Mouse (Mus musculus) adipocyte (in vitro differentiated cells): ENCODE results near the gene Krba1.

ENCODE experiments used
- DNase-seq: peaks from one replicate; pipeline ENCODE4 v3.0.0-alpha.2; 2016; ENCODE audit warnings: low spot score

The Krba1 gene

DNA sequence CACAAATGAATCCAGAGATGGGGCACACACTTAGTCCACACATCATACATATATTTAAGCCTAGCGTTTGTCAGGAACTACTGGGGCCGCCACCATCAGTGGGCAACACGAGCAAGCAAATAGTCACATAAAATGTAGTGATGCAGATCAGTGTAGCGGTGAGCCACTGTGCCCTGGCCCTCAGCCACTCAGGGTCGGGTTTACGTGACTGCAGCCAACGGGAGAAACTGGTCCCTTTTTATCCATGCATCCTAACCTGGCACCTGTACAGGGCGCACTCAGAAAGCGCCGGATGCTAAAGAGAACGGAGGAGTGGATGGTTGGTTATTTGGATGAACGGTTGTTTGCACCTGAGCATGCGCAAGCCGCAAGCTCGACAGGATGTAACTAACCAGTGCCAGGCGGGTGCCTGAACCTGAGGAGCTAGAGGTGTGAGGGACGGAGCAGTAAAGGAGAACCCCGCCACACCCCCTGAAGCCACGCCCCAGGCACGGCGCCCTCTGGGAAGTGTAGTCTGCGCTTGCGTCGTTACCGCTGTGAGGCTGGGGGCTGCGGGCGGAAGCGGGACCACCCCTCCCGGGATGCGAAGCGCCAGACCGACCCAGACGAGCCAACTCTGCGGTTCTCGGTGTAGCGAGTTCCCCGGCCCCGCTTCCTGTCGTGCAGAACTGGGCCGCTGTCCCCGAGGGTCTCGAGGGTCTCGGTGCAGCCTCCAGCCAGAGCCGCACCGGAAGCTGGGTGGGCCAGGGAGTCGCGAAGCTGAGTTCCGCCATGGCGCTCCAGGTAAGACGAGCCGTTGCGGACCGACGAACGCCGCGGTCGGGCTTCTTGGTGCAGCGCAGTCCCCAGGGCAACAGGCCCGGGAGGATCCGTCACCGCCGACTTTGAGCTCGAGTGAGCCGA lies at the start of gene Krba1:
Krba1 (plus strand) TSS at position 482 of the 903 bp plus-strand sequence.
- peak; percentile 72 for DNase-seq

DNA sequence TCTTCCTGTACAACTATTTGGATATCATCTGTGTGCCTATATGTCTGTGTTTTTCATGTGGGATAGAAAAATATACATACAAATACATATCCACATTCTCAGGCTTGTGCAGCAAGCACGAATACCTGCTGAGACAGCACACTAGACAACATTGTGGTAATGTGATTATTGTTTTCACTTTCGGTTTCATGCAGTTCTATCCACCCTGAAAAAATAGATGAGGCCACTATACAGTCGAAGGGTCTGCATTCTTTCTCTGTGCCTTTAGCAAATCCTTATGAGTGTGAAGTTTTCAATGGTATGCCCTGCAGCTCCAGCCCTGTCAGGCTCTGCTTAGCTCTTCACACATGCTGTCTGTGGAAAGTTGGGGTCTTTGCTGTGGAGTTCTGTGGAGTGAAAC lies 36.5 kb upstream of the Krba1 start:
- no peak for DNase-seq

DNA sequence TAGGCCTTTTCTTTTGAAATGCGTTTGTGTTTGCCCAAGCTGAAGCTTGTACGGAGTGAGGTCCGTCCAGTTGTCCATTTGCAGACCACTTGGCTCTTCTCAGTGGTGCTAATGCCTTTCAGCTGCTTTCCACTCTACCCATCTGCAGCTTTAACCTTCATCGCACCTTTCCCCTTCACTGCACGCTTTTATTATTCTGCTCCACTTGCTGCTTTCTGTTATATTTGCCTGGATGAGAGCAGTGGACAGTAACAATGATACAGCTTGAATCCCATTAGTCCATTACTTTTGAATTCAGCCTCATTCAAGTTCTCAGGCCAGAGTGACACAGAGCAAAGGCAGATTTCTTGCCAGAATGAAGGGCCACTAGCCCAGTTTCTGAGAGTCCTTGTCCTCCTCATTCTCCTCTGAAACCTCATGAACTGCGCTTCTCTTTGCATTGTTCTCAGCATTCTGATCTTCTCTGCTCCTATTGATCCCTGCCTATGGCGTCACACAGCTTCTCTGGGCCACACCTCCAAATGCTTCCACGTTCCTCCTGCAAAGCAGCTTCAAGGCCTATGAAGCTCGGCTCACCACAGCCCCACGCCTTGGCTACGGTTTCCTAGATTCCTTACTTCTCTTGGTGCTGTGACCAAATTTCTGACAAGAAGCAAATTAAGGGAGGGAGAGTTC lies 28.9 kb upstream of the Krba1 start:
- DNase-seq: no peak

DNA sequence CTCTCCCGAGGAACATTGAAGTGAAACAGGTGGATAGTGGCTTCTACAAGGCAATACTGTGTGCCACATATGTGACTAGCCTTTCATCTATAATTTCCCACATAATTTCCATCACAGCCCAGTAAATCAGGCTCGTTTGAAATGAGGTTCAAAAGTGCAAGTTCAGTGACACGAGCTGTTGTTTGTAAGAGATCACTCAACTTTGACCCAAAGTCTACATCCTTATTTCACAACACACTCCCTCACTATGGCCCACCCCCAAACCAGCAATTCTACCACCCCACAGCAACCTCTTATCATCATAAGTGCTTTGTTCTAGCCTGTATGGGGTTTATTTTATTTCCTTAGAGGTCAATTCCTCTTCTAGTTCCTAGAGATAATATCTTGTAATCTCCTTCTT lies 7.2 kb upstream of the Krba1 start:
- no peak for DNase-seq

DNA sequence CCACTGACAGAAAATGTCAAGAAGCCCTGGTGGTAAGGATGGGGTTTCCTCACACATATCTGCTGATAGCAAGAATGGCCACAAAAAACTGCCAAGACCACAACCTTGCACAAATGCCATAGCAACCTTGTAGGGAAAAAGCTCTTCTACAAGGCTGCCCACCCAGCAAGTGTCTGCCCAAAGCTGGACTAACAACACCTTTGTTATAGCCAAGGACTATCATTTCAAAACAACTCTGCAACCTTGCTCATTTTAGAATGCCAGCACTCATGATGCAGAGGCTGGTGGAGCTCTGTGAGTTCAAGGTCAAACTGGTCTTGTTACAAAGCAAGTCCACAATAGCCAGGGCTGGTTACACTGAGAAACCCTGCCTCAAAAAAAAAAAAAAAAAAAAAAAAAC lies 1.6 kb upstream of the Krba1 start:
- no peak for DNase-seq

DNA sequence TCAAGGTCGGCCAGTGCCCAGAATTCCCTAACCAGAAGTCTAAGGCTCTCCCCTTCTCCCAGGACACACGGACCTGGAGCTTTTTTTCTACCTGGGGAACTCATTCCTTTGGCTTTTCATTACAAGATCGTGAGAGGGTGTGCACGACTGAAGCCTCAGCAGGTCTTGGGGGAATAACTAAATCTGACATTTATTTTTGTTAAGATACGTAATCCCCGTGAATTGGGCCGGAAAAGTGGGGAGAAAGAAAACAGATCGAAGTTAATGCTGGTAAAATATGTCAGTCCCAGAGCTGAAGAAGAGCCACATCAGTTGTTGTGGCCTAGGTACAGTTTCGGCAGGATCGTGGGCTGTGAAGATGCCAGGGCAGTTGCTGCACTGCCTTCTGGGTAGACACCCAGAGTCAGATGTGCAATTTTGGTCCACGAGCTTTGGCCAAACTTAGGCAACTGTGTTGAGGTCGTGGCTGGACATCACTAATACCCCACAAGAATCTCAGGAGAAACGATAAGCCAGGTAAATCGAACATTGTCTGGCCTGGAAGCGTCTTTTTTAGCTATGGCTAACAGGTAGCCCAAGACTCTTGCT lies 716 bp downstream of the Krba1 start:
- peak; percentile 52 for DNase-seq

DNA sequence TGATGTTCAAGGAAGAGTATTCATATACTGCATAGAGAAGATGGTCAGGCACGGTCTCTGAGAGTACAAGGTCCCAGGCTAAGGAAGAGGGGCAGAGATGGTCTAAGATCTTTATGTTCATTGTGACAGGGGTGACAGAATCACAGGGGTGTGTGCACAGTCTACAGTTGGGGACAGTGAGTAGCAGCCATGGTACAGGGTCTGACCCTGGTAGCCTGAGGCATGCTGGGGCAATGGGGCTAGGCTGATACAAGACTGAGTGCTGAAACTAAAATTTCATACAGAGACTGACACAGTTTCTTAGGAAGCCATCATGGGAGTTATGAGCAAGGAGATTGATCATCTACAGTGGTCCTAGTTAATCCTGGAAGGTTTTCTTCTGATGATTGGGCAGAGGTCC lies 1.3 kb downstream of the Krba1 start:
- DNase-seq: no peak

DNA sequence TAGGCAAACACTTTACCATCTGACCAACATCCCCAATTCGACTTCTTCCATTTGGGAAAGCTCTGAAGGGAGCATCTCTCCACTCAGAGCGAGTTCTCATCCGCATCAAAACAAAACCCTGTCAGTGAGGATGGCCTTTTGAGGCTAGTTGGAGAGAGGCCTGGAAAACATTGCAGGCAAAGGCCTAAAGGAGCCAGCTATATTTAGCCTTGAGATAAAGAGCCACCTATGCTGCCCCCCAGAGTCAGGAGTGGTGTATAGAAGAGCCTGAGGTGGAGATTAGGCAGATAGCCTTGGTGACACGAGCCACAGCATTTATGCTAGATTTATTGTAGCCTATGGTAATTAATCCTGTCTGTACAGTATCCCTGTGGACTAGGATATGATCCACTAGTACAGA lies 1.9 kb downstream of the Krba1 start:
- DNase-seq: peak; percentile 60

DNA sequence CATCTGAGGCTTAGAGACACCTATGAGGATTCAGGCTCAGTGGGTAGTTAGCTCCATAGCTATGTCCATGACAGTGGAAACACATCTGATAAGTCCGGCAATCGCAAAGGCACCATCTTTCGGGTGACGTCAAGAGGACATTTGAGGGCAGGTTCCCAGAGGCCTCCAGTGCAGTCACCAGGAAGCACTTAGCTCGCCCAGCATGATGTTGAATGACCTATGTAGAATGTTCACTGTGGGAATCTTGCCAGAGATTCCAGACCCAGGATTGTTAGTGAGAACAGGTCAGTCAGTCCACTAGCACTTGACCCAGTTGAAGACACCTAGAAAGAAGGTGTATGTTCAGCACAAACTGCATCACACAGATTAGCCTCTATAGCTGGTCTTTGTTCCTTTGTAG lies 4.5 kb downstream of the Krba1 start:
- no peak for DNase-seq

DNA sequence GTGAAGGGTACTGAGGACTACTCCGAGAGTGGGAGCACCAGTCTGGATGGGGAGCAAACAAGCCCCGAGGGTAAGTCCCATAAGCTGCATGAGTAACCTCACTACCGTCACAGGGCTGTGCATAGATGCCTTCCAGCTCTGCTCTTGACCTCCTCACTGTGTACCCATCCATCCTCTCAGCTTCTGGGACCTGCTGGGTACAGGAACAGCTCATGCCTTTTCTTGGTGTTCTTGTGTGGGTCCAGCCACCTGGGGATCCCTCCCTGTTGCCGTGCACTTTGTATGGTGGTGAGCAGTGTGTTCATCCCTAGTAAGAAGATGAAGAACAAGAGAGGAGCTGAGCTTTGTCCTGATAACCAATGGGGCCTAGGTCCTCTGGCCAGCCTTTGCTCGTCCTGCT lies 8.7 kb downstream of the Krba1 start:
- DNase-seq: no peak

DNA sequence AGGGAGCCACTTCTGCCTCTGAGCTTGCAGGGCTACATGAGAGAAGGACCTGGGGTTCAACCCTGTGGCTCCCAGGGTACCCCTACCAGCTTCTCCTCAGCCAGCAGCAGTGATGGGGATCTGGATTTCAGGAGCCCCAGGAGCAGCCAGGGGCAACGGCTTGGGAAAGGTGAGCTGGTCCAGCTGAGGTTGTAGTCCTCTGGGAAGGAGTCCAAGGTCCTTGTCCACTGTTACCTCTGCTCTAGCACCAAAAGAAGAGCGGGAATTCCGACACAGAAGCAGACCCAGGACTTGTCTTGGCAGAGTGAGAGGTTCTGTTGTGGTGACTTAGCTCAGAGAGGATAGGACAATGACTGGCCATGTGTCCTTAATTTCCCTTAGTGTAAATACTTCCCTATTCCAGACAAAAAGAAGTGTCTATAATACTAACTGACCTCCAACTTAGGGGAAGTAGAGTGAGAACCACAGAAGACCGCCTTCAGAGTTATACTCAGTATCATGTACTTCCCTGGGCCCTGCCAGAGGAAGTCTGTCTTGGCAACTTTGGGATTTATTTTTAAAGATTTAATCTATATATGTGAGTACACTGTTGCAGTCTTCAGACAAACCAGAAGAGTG lies 14.4 kb downstream of the Krba1 start:
- no peak for DNase-seq

DNA sequence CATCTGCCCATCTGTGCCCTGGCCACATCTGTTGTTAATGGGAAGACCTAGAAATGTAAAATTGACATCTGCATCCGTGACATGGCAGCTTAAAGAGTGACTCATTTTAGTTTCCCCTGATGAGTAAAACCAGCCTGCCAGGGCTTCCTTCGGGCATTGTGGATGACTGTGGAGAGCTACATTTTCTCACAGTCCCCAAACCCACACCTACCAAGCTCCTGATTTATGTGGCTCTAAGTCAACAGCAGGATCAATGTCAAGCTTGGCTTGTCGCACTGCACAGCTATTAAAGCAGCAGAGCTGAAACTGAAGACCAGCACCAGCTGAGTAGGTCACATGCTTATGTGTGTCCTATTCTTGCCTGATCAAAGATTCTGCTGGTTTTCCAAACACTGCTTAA lies 15.2 kb downstream of the Krba1 start:
- DNase-seq: no peak

DNA sequence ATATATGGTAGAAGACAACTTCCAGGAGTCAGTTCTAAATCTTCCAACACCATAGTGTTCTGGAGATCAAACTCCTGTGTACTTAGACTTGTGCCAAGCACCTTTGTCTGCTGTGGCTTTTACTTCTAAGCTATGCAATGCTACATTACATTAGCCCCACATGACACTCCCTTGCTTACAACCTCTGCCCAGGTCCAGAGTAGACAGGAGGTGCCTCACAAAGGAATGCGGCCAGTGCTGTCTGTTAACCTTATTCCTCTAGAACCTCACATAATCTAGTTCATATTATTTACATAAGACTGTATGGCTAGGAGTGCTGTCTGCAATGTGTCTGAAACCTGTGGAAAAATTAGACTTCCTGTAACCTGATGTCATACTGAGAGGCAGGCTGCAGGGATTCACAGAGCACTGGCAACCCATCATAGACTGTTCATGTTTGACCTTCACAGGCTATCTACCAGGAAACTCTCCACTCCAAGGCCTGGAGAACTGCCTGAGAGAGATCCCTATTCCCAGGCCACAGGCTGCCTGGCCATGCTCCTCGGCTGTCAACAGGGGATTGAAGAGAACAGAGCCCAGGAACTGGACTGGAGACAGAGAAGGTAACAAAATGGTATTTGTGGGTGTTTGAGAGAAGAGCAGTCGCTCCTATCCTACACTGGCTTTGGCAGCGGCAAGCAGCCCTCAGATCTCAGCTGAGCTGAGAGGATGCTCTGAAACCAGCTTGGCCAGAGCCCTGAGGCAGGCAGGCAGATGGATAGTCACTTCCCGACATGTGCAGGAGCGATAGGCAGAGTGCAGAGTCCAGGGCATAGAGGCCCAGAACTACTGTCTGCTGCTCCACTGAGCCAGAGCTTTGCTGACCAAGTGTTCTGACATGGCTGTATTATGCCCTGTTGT lies 16.1 kb downstream of the Krba1 start:
- DNase-seq: no peak

DNA sequence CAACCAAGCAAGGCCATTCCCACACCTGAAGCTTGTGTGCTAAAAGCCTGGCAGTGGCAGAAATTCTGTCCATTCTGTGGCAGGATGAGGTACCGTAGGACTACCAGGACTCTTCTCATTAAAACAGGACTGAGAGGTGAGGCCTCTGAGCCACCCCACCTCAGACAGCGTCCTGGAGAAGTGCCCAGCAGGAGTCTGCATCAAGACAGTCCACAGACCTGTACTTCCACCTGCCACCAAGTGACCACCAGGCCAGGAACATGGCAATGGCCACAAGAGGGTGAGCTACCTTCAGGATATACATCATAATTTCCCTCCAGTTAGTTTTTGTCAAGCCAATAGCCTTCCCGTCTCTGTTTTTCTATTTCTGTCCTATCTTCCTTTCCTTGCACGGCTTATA lies 16.8 kb downstream of the Krba1 start:
- no peak for DNase-seq

DNA sequence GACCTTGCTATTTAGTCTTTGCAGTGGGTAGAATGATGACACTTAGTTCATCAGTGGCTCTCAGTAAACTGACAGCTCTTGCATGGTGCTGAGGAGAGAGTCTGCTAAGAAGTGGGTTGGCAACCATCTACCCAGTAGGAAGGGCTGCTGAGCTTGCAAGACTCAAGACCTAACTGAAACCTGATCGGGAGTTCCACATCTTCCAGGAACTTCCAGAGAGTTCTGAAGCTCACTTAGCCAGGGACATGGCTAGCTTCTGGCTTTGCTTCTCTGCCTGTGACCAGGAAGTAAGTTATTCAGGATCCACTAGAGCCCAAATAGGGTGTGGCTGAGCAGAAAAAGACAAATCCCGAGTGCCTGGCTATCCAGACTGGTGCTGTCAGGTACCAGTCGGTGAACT lies 17.3 kb downstream of the Krba1 start:
- DNase-seq: no peak

DNA sequence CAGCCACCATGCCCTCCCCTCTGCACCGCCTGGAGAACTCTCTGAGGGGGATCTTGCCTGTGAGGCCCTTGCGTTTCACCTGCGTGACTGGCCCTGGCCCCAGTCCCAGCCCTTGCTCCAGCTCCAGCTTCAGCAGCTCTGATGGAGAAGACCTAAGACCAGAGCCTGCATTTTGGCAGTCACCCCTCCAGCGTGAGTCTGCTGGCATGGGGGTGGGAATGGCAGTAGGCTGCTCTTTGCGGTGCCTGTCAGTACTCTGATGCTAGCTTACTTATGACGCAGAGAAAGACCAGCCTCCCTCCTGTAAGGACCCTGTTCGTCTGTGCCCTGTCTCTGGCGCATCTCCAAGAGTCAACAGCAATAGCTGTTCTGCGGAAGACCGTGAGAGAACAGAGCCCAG lies 17.7 kb downstream of the Krba1 start:
- no peak for DNase-seq

DNA sequence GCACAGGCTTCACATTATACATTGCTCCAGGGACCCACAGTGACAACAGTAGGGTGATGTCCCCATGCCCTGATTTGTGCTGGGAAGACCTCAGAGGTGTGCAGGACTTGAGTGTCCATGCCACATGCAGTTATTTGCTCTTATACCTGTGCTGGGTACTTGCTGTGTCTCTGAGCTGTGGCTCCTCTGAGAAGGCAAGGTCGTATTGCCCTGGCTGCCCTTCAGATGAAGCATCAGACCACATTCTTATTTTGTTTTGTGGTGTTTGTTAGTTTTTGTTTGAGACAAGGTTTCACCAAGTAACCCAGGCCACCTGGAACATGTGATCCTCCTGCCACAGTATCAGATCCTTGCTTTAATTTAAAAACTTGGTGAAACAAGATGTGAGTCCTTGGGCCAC lies 19.5 kb downstream of the Krba1 start:
- DNase-seq: no peak

DNA sequence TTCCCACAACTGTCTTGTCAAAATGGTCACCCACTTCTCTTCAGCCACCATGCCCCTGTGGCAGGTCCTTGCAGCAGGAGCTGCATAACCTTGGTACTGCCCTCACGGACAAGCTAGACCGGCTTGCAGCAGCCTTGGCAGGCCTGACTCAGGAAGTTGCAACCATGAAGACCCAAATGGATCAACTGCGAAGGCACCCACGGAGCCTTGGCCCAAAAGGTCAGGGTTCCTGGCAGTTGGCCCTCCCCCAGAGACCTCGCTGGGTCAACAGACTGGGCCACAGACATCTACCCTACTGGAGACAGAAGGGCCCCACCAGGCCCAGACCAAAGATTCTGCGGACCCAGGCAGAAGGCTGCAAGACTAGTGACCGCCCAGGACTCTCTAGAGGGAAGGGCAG lies 20.2 kb downstream of the Krba1 start:
- no peak for DNase-seq

DNA sequence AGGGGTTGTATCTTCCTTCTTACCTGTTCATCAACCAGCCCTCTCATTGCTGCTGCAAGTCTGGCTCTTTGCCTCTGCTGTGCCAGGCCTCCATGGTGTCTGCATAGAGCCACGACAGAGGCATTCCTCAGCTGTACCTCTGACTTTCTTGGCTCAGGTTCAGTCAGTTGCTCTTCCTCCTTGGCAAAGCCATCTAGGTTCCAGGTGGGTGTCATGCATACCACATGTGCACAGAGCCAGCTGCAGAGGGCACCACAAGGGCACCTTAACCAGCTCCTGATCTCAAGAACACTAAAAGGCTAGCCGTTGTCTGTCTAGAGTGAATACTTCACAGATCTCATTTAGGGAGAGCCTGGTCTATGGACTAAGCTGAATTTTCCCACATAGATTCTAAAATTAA lies 21.1 kb downstream of the Krba1 start:
- no peak for DNase-seq

DNA sequence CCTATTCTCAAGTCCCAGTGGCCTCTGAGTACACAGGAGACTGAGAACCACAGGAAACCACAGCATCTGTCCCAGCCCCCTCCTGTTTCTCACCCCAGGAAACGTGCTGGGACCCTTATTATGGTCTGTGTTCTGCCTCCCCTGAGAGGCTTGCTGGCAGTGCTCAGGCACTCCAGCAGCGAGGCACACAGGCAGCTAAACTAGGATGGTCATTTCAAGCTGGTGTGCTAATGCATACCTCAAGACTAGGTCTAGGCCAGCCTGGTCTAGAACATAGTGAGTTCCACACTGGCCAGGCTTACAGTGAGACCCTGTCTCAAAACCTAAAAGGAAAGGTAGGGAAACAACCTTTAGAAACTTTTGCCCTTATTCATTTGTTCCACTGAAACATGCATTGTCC lies 25.3 kb downstream of the Krba1 start:
- no peak for DNase-seq

DNA sequence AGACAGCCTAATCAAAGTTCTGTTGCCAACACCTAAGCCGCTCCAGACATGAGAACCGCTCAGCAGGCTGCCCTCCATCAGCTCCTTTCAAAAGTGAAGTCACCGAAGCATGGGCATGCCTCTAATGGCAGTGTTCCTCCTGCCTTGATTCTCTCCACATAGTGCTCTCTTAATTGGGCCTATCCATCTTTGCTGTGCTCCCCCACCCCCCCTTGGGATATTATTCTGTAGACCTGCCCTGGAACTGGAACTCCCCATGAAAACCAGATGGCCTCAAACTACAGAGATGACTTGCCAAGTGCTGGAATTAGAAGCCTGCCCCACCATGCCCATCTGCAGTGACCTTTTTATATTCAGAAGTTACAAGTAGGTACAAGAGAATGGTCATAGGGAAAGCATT lies 27.9 kb downstream of the Krba1 start:
- no peak for DNase-seq

DNA sequence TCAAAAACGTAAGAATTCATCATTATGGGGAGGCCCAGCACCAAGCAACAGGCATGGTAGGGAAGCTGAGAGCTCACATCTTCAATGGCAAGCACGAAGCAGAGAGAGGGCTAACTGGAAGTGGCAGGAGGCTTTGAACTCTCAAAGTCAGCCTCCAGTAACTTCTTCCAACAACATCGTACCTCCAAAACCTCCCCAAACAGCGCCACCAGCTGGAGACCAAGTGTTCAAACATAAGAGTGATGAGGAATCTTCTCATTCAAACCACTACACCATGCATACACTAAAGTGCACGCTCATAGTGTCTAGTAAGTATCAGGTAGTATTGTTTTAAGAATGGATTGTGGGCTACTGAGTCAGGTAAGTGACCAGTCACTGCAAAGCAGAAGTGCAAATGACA lies 28.7 kb downstream of the Krba1 start:
- DNase-seq: no peak
